In the genomic region with DNA sequence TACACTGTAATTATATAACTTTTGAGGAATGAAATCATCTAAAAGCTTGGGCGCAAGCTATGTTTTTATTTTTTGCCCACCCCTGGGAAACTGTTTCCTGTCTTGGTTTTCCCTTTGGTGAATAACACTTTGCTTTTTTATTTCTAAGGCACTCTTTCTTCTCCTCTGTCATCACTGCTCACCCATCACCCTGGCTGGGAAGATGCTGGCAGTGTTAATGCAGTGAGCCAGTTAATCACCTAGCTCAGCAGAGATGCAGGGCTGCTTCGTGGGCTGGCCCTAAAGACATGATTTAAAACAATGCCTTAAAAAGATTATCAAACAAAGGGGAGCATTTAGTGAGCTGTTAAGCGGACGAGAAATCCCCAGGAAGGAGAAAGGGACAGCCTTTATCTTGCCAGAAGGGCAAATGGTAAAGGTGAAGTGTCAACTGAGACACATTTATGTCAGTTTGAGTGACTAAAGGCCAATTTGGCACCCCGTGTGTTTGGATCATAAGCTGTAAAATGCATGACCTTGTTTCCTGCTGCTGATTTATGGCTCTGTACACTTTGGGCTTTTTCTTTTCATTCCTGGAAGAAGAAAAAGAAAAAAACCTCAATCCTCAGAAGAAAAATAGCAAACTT, we compare ENCODE assay signal across 15 mouse cellular contexts.
A peak's percentile ranks its signal among the peaks of the same experiment; 100 is the strongest.
DNase-seq lines count a peak whose midpoint lies in the region; ATAC-seq and TF ChIP-seq lines count a peak whose summit lies in the region.
"Had no signal": no experiment of that assay in that cellular context is flagged by ENCODE, and none has a peak within 500 bp of the region (broad histone marks: within the 10 kb centered on the region; RNA-seq: fewer than 3 reads in every experiment).

No protein-coding gene starts in this region.

- H3K4me3 ChIP-seq in gastrocnemius, adult 2 months, result peak overlapping the region; percentile 11; the same call in 1 of the 2 replicates
- H3K4me3 ChIP-seq in kidney, postnatal 0 days (replicated peaks; ENCODE audit: low read depth, low read length), result no peak overlapping the region
- no peak overlapping the region for H3K4me3 ChIP-seq in kidney, embryonic 16.5 days (ENCODE audit: low read length)
- H3K4me3 ChIP-seq: embryonic facial prominence, embryonic 10.5 days; hindbrain, embryonic 10.5 days; layer of hippocampus, adult 2 months; stomach, embryonic 15.5 days had no signal

- intact Hi-C loops in gastrocnemius, adult 2 months (cut with DNase I), result no loop called here
- intact Hi-C loops in left cerebral cortex, postnatal 36 days (cut with DNase I), result no loop called here

- peaks cover 10% of the 10 kb centered on the region; the same call in 1 of the 2 replicates for H3K4me1 ChIP-seq in kidney, postnatal 0 days (replicated peaks; ENCODE audit: insufficient read depth, low read length)
- H3K4me1 ChIP-seq in kidney, embryonic 16.5 days (ENCODE audit: insufficient read depth, low read length), result peaks cover 32% of the 10 kb centered on the region
- H3K4me1 ChIP-seq: stomach, embryonic 15.5 days had no signal

- H3K27ac ChIP-seq in gastrocnemius, adult 2 months, result peak overlapping the region; percentile 38; the same call in 1 of the 2 replicates
- H3K27ac ChIP-seq in kidney, postnatal 0 days, result no peak overlapping the region
- H3K27ac ChIP-seq in kidney, embryonic 16.5 days (ENCODE audit: low read length), result no peak overlapping the region
- H3K27ac ChIP-seq: embryonic facial prominence, embryonic 10.5 days; hindbrain, embryonic 10.5 days; layer of hippocampus, adult 2 months; stomach, embryonic 15.5 days had no signal

- H3K4me2 ChIP-seq in kidney, postnatal 0 days (ENCODE audit: low read length), result peak overlapping the region; percentile 21; the same call in 1 of the 2 replicates
- H3K4me2 ChIP-seq in kidney, embryonic 16.5 days (replicated peaks; ENCODE audit: low read depth, low read length), result no peak overlapping the region
- H3K4me2 ChIP-seq: stomach, embryonic 15.5 days had no signal

- 20% methylated on average over 5 of the region's 5 CpGs for WGBS in kidney, postnatal 0 days
- WGBS in kidney, embryonic 16.5 days, result 8% methylated on average over 5 of the region's 5 CpGs

- no peak for DNase-seq in gastrocnemius, adult 2 months
- no peak for DNase-seq in gastrocnemius, postnatal 25 days
- DNase-seq in kidney, postnatal 0 days (ENCODE audit: low spot score), result peak; percentile 65
- DNase-seq in adipocyte (ENCODE audit: low spot score), result peak; percentile 15
- peak; percentile 54 for DNase-seq in kidney, postnatal 14 days
- no peak for DNase-seq in left cerebral cortex, postnatal 36 days (ENCODE audit: low spot score in 2 of 2)
- DNase-seq: right cerebral cortex, postnatal 14 days had no signal

- H3K9ac ChIP-seq in kidney, postnatal 0 days (ENCODE audit: low read depth, low read length), result no peak overlapping the region
- H3K9ac ChIP-seq in kidney, embryonic 16.5 days (replicated peaks; ENCODE audit: low read length), result no peak overlapping the region
- H3K9ac ChIP-seq: stomach, embryonic 15.5 days had no signal

- no peaks in the 10 kb centered on the region for H3K27me3 ChIP-seq in kidney, postnatal 0 days (ENCODE audit: insufficient read depth, low read length)
- no peaks in the 10 kb centered on the region for H3K27me3 ChIP-seq in kidney, embryonic 16.5 days (ENCODE audit: insufficient read depth, low read length)
- H3K27me3 ChIP-seq: stomach, embryonic 15.5 days had no signal

- no peak for TF ChIP-seq CTCF in gastrocnemius, adult 2 months (IDR thresholded peaks at IDR 0.05)
- TF ChIP-seq CTCF in kidney, postnatal 0 days (IDR thresholded peaks at IDR 0.05; ENCODE audit: low read depth), result no peak

- H3K9me3 ChIP-seq in kidney, postnatal 0 days (replicated peaks; ENCODE audit: low read length), result no peaks in the 10 kb centered on the region
- H3K9me3 ChIP-seq in kidney, embryonic 16.5 days (ENCODE audit: low read length), result no peaks in the 10 kb centered on the region
- H3K9me3 ChIP-seq: embryonic facial prominence, embryonic 10.5 days; hindbrain, embryonic 10.5 days; stomach, embryonic 15.5 days had no signal

- no peaks in the 10 kb centered on the region for H3K36me3 ChIP-seq in kidney, postnatal 0 days (ENCODE audit: insufficient read depth, low read length)
- H3K36me3 ChIP-seq in kidney, embryonic 16.5 days (ENCODE audit: insufficient read depth, low read length), result no peaks in the 10 kb centered on the region
- H3K36me3 ChIP-seq: embryonic facial prominence, embryonic 10.5 days; hindbrain, embryonic 10.5 days; stomach, embryonic 15.5 days had no signal

- ATAC-seq in kidney, postnatal 0 days (replicated peaks; ENCODE audit: low FRiP score, low read depth), result no peak
- ATAC-seq in kidney, embryonic 16.5 days (ENCODE audit: low FRiP score, low TSS enrichment), result no peak
- ATAC-seq in megakaryocyte, adult 5-6 weeks (ENCODE audit: poor library complexity, severe bottlenecking), result no peak
- ATAC-seq: CD4-positive, CD25-positive, alpha-beta regulatory T cell, adult 4 months; lung, postnatal 0 days had no signal

Comparison
In these comparisons a context has a peak if more than half of its experiments do, and no peak if none do; other contexts are left out.
1. DNase-seq: peak in kidney, postnatal 0 days (single experiment), adipocyte (single experiment) and kidney, postnatal 14 days (single experiment); none in gastrocnemius, adult 2 months (single experiment), gastrocnemius, postnatal 25 days (single experiment) and left cerebral cortex, postnatal 36 days (0 of 2).